Mouse (Mus musculus) midbrain, embryonic 14.5 days (tissue): Measurements from ENCODE around the gene Rnf182. TPM values are rescaled to one million over a fixed set of nuclear protein-coding genes. Genes with fewer than 3 reads are reported as not detected.

Source experiments
- ATAC-seq: fragments of 200-750 bp; cut with Nextera tagmentation; 2 replicates; pipeline ENCODE4 v1.8.0; 2017; ENCODE audit warnings: moderate number of reproducible peaks, moderate library complexity; ENCODE audit not compliant: low FRiP score, low TSS enrichment
- DNase-seq: peaks from one replicate; pipeline ENCODE4 v3.0.0-alpha.2; 2015
- H3K27ac ChIP-seq: fragments of 300-500 bp; sonication (generic); replicated peaks from 2 replicates; pipeline ENCODE4 v1.5.1; 2014; ENCODE audit warnings: mild to moderate bottlenecking, low read depth, low read length, moderate library complexity
- H3K27me3 ChIP-seq: fragments of 300-500 bp; sonication (generic); 2 replicates; pipeline ENCODE4 v1.6.1; 2014; ENCODE audit warnings: low read length, control low read depth, mixed read lengths; ENCODE audit not compliant: control insufficient read depth, insufficient read depth
- H3K36me3 ChIP-seq: fragments of 300-500 bp; sonication (generic); 2 replicates; pipeline ENCODE4 v1.6.1; 2014; ENCODE audit warnings: low read length, control low read depth; ENCODE audit not compliant: control insufficient read depth, insufficient read depth
- H3K4me1 ChIP-seq: fragments of 300-500 bp; sonication (generic); 2 replicates; pipeline ENCODE4 v1.6.1; 2014; ENCODE audit warnings: mild to moderate bottlenecking, antibody characterized with exemption, low read length, control low read depth; ENCODE audit not compliant: control insufficient read depth, insufficient read depth
- H3K4me2 ChIP-seq: fragments of 300-500 bp; sonication (generic); 2 replicates; pipeline ENCODE4 v1.6.1; 2014; ENCODE audit warnings: mild to moderate bottlenecking, low read length, moderate library complexity
- H3K4me3 ChIP-seq: fragments of 300-500 bp; sonication (generic); replicated peaks from 2 replicates; pipeline ENCODE4 v1.5.1; 2014; ENCODE audit warnings: low read depth, low read length
- H3K9ac ChIP-seq: fragments of 300-500 bp; sonication (generic); replicated peaks from 2 replicates; pipeline ENCODE4 v1.6.1; 2014; ENCODE audit warnings: mild to moderate bottlenecking, low read length, moderate library complexity
- H3K9me3 ChIP-seq: fragments of 300-500 bp; sonication (generic); 2 replicates; pipeline ENCODE4 v1.6.1; 2016; ENCODE audit warnings: low read length, control low read depth, mixed read lengths; ENCODE audit not compliant: control insufficient read depth
- WGBS: fragments of 180-500 bp; shearing (Covaris S2); extraction: QIAGEN DNeasy Blood & Tissue Kit; methylation state at CpG from one replicate; pipeline ENCODE4 v1.1.7; 2014; 5-methylcytosine and 5-hydroxymethylcytosine counted together
- polyA plus RNA-seq: library from polyadenylated mRNA; unstranded; fragments of >200 nt; fragmentation: Nextera tagmentation; extraction: Ambion mirVana; gene quantifications from 2 replicates; pipeline ENCODE4 v1.2.1, GENCODE M21; 2014

The Rnf182 gene
- polyA plus RNA-seq, 1 experiment from 2014 or later, result 32.7 TPM

- Histone ChIP-seq H3K9ac (no peak overlapping the region), H3K27ac (no peak overlapping the region)
- ATAC-seq, result no peak
Observed at GRCm38 (mm10) chr13:43582961-43583360, 32.5 kb upstream of the Rnf182 start.

GRCm38 (mm10) chr13:43583504-43583903 lies 32.0 kb upstream of the Rnf182 start:
- Histone ChIP-seq H3K36me3 (no peaks in the 10 kb centered on the region), H3K9me3 (no peaks in the 10 kb centered on the region), H3K9ac (no peak overlapping the region), H3K4me2 (no peak overlapping the region), H3K27ac (no peak overlapping the region), H3K4me3 (no peak overlapping the region), H3K27me3 (no peaks in the 10 kb centered on the region), H3K4me1 (no peaks in the 10 kb centered on the region)
- ATAC-seq, result no peak
- DNase-seq, result no peak
- WGBS, result 65% methylated on average over 8 of the region's 8 CpGs

More at GRCm38 (mm10) chr13:43582961-43583360, 32.5 kb upstream of the Rnf182 start:
- DNase-seq, result peak; percentile 70
- Histone ChIP-seq H3K4me2 (peak overlapping the region; percentile 34), H3K4me3 (no peak overlapping the region), H3K27me3 (no peaks in the 10 kb centered on the region), H3K36me3 (no peaks in the 10 kb centered on the region), H3K4me1 (no peaks in the 10 kb centered on the region), H3K9me3 (no peaks in the 10 kb centered on the region)
- 44% methylated on average over 16 of the region's 16 CpGs for WGBS

GRCm38 (mm10) chr13:43585335-43585734 lies 30.2 kb upstream of the Rnf182 start:
- Histone ChIP-seq H3K4me3 (no peak overlapping the region), H3K9me3 (no peaks in the 10 kb centered on the region), H3K36me3 (no peaks in the 10 kb centered on the region), H3K9ac (no peak overlapping the region), H3K4me1 (no peaks in the 10 kb centered on the region), H3K27me3 (no peaks in the 10 kb centered on the region), H3K27ac (no peak overlapping the region), H3K4me2 (no peak overlapping the region)
- no peak for ATAC-seq
- no peak for DNase-seq
- WGBS, result 23% methylated on average over 2 of the region's 2 CpGs

GRCm38 (mm10) chr13:43586966-43587365 lies 28.5 kb upstream of the Rnf182 start:
- Histone ChIP-seq H3K4me2 (no peak overlapping the region), H3K4me1 (no peaks in the 10 kb centered on the region), H3K9ac (no peak overlapping the region), H3K27ac (no peak overlapping the region), H3K4me3 (no peak overlapping the region), H3K36me3 (no peaks in the 10 kb centered on the region), H3K9me3 (no peaks in the 10 kb centered on the region), H3K27me3 (no peaks in the 10 kb centered on the region)
- ATAC-seq (no peak), DNase-seq (no peak)
- 83% methylated on average over 3 of the region's 3 CpGs for WGBS

- Histone ChIP-seq H3K36me3 (no peaks in the 10 kb centered on the region), H3K27ac (no peak overlapping the region), H3K27me3 (no peaks in the 10 kb centered on the region), H3K9ac (no peak overlapping the region), H3K4me2 (no peak overlapping the region), H3K4me3 (no peak overlapping the region), H3K9me3 (no peaks in the 10 kb centered on the region), H3K4me1 (no peaks in the 10 kb centered on the region)
- DNase-seq (no peak), ATAC-seq (no peak)
- WGBS, result 90% methylated on average over 14 of the region's 14 CpGs
Observed at GRCm38 (mm10) chr13:43587844-43588840, 27.4 kb upstream of the Rnf182 start.

- no peak for ATAC-seq
Observed at GRCm38 (mm10) chr13:43591828-43592680, 23.5 kb upstream of the Rnf182 start.

GRCm38 (mm10) chr13:43592681-43593068 lies 22.8 kb upstream of the Rnf182 start:
- no peaks in the 10 kb centered on the region for H3K36me3 ChIP-seq
- WGBS, result 68% methylated on average over 8 of the region's 8 CpGs
- no peaks in the 10 kb centered on the region for H3K4me1 ChIP-seq
- H3K9me3 ChIP-seq, result no peaks in the 10 kb centered on the region
- no peak overlapping the region for H3K4me2 ChIP-seq
- ATAC-seq (no peak), DNase-seq (no peak)
- no peaks in the 10 kb centered on the region for H3K27me3 ChIP-seq
- no peak overlapping the region for H3K27ac ChIP-seq
- H3K4me3 ChIP-seq, result no peak overlapping the region
- no peak overlapping the region for H3K9ac ChIP-seq

More at GRCm38 (mm10) chr13:43591828-43592680, 23.5 kb upstream of the Rnf182 start:
- H3K27ac ChIP-seq, result no peak overlapping the region
- no peaks in the 10 kb centered on the region for H3K36me3 ChIP-seq
- no peak overlapping the region for H3K9ac ChIP-seq
- H3K4me3 ChIP-seq, result no peak overlapping the region
- no peaks in the 10 kb centered on the region for H3K4me1 ChIP-seq
- no peak overlapping the region for H3K4me2 ChIP-seq
- peak; percentile 38 for DNase-seq
- no peaks in the 10 kb centered on the region for H3K9me3 ChIP-seq
- no peaks in the 10 kb centered on the region for H3K27me3 ChIP-seq
- 64% methylated on average over 28 of the region's 28 CpGs for WGBS

GRCm38 (mm10) chr13:43595896-43596295 lies 19.6 kb upstream of the Rnf182 start:
- Histone ChIP-seq H3K4me1 (no peaks in the 10 kb centered on the region), H3K36me3 (no peaks in the 10 kb centered on the region), H3K27me3 (no peaks in the 10 kb centered on the region), H3K4me2 (no peak overlapping the region), H3K9ac (no peak overlapping the region), H3K4me3 (no peak overlapping the region), H3K27ac (no peak overlapping the region), H3K9me3 (no peaks in the 10 kb centered on the region)
- peak; percentile 85 for DNase-seq
- WGBS, result 60% methylated on average over 4 of the region's 4 CpGs
- ATAC-seq, result no peak
